Mouse (Mus musculus): ENCODE measurements around the gene Cadm1.

Gene Cadm1

GRCm38 (mm10) chr9:47900734-47901133 lies 370.8 kb downstream of the Cadm1 start:
- TF ChIP-seq GATA4 (IDR thresholded peaks at IDR 0.05; ENCODE audit: insufficient replicate concordance, low read length), result no peak

- TF ChIP-seq GATA4 (IDR thresholded peaks at IDR 0.05; ENCODE audit: insufficient replicate concordance, low read length), result no peak
Observed at GRCm38 (mm10) chr9:47903661-47904060, 373.7 kb downstream of the Cadm1 start.

GRCm38 (mm10) chr9:47904339-47904922 lies 374.5 kb downstream of the Cadm1 start:
- TF ChIP-seq GATA4 (IDR thresholded peaks at IDR 0.05; ENCODE audit: insufficient replicate concordance, low read length), result no peak

GRCm38 (mm10) chr9:47906521-47906920 lies 376.5 kb downstream of the Cadm1 start:
- no peak for TF ChIP-seq GATA4 (IDR thresholded peaks at IDR 0.05; ENCODE audit: insufficient replicate concordance, low read length)

All from liver, adult (tissue).